Mouse (Mus musculus): Measurements from ENCODE around the gene 1700018F24Rik. TPM values are rescaled to one million over a fixed set of nuclear protein-coding genes. Genes with fewer than 3 reads are reported as not detected.
"Not testable (repeated sequence)": the region's sequence is repeated elsewhere in the genome, so short reads cannot be mapped to it uniquely, and the experiment has no call there.

1700018F24Rik gene
- not detected in 2 replicates for total RNA-seq (2014; fragmentation: Nextera tagmentation)
- total RNA-seq (2017) = not detected in 2 replicates

DNA sequence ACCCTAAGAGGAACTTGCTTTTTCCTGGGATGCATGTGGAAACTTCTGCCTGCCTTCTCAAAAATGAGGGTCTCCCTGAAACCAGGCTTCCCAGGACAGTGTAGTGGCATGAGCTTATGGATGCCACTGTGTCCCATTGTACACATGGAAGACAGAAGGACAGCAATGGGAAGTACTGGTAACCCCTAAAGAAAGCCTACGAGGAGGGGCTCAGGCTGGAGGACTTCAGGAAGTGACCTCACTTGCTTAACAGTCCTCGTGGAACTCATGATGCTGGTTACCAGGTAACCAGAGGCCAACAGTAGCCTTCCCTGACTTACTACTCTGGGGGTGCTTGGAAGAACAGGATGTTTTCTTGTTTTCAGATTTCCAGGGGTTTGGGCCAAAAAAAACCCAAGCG, at the start of gene 1700018F24Rik:
1700018F24Rik (plus strand) TSS at position 301 of the 400 bp plus-strand sequence.
- ATAC-seq (replicated peaks; ENCODE audit: low FRiP score, low TSS enrichment, poor library complexity, severe bottlenecking) = not testable (repeated sequence)

DNA sequence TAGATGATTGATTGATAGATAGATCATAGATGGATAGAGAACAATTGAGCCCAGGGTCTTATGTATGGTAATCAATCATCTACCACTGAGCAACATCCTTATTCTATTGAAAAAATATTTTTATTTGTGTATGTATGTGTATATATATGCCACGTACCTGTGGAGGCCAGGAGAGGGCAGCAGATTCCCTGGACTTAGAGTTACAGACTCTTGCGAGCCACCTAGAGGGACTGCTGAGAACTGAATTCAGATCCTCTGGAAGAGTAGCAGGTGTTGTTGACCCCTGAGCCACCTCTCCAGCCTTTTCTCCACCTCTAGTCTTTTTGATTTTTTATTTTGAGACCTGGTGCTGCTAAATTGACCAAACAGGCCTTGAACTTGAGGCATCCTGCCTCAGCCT, 44.3 kb upstream of the 1700018F24Rik start:
- ATAC-seq (replicated peaks; ENCODE audit: low FRiP score, low TSS enrichment, poor library complexity, severe bottlenecking) = peak; percentile 93

DNA sequence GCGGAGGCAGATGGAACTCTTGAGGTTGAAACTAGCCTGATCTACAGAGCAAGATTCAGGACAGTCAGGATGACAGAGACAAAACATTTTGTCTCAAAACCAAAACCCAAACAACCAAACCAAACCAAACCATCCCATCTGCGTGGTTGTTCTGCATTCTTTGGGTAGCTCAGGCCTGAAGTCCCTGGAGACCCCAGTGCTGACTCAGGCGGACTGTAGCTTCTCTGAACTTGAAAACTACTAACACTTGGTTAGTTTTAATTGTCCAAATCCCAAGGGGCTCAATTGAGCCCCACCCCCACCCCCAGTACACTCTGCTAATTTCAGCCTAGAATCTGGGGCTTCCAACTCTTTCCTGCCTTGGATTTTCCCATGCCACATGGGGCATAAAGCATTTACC, 39.4 kb upstream of the 1700018F24Rik start:
- no peak for ATAC-seq (replicated peaks; ENCODE audit: low FRiP score, low TSS enrichment, poor library complexity, severe bottlenecking)

DNA sequence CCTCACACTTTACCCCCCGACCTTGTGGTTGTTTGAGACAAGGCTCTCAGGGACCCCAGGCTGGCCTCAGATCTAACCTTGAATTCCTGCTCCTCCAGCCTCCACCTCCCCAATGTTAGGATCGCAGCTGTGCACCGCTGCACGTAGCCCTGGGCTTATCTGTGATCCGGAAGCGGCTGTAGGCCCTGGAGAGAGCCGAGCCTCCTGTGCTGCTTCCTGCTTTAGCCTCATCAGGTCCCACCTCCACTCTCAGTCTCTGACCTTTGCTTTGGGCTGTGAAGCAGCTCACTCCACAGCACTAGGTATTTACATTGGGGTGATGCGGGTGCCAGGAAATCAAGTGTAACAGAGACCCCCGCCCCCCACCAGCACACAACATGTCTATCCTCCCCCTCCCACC, 38.3 kb upstream of the 1700018F24Rik start:
- ATAC-seq (replicated peaks; ENCODE audit: low FRiP score, low TSS enrichment, poor library complexity, severe bottlenecking) = no peak

DNA sequence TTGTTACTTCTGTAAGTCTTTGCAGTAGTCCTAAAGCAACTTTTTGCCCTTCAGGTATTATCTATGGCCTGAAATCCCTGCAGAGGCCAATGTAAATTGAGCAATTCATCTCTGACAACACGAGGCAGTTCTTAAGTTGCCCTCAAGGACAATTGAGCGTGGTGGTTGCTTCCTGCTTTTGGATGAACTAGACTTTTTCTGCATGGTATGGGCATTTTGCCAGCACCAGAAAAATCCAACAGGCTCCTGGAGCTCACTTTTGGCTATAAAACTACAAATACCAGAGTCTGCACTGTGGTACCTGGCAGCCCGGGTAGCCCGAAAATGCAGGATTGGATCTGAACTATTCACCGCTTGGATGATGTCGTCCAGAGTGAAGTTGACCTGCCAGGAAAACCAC, 37.2 kb upstream of the 1700018F24Rik start:
- no peak for ATAC-seq (replicated peaks; ENCODE audit: low FRiP score, low TSS enrichment, poor library complexity, severe bottlenecking)

DNA sequence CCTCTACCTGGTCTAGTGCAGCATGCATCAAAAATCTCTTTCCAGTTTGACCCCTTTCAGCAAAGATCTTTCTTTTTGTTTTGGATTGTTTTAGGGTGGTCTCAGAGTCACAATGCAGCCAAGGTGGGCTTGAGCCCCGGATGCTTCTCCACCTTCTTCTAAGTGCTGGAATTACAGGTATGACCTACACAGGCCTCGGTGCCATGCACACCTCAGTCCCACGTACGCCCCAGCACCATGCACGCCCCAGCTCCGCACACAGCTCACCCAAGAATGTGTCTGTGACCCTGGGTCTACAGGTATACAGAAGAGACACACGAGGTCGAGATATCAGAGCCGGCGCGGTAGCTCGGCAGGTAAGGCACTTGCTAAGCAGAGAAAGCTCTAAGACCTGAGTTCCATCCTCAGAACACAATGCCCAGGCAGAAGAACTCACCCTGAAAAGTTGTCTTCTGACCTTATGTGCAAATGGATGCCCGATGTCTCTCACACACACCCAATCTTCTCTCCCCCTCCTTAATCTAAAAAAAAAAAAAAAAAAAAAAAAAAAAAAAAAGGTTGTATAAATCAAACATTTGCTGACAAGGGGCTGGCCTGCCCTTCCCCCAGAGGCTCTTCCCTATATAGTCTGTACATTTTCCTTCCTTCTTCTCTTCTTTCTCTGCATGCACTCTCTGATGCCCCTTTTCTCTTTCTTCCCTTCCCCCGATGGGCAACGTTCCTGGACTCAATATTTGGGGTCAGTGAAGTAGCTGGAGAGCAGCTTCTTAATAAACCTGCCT, 33.7 kb upstream of the 1700018F24Rik start:
- no peak for ATAC-seq (replicated peaks; ENCODE audit: low FRiP score, low TSS enrichment, poor library complexity, severe bottlenecking)

DNA sequence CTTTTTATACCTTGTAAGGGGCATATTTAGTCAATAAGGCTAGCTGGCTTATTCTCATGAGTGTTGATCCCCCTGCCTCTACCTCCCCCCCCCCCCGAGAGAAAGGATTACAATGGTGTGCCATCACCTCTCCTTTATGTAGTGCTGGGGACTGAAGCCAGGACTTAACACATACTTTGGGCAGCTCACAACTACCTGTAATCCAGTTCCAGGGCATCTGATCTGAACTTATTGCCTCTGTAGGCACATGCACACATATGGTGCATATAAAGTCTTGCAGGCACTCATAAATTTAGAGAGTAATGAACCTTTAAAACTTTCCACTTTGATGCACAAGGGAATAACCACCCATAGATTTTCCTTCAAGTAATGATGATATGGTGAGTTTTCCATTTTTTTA, 28.5 kb upstream of the 1700018F24Rik start:
- no peak for ATAC-seq (replicated peaks; ENCODE audit: low FRiP score, low TSS enrichment, poor library complexity, severe bottlenecking)

DNA sequence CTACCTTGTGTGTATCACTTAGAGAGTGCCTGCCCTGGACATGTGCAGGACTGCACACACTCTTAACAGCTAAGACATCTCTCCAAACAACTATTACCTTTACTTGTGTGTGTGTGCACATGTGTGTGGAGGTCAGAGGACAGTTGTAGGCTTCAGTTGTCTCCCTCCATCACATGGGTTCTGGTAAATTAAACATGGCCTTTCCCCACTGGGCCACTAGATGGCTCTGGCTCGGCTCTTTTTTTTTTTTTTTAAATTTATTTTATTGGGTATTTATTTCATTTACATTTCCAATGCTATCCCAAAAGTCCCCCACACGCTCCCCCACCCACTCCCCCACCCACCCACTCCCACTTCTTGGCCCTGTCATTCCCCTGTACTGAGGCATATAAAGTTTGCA, 26.0 kb upstream of the 1700018F24Rik start:
- not testable (repeated sequence) for ATAC-seq (replicated peaks; ENCODE audit: low FRiP score, low TSS enrichment, poor library complexity, severe bottlenecking)

DNA sequence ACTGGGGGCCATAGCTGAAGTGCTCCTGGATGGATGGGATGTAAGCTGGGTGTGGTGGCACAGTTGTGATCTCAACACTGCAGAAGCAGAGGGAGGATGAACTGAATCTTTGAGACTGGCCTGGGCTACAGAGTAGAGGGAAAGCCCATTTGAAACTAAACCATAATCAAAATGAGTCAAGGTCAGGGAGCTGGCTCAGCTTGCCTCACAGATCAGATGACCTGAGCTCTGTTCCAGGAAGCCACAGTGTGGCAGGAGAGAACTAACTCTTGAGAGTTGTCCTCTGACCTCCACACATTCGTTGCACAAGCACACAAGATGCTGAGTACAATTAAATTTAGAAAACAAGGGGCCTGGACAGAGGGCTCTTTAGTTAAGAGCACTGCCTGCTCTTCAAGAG, 22.5 kb upstream of the 1700018F24Rik start:
- ATAC-seq (replicated peaks; ENCODE audit: low FRiP score, low TSS enrichment, poor library complexity, severe bottlenecking) = not testable (repeated sequence)

DNA sequence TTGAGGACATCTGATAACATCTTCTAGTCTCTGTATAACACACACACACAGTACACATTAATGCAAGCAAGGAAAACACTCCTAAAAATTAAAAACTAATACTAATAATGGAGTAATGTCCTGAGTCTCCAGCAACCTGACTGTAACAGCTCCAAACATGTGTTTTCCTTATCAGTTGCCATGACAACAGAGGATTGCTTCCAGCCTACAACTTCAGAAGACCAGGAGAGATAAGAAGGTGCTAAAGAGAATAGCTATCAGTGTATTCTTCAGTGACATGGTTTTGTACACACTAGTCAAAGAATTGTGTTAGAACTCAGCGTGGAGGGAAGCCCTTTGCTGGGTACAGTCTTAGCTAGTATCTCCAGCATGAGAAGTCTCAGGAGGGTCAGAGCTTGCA, 22.1 kb upstream of the 1700018F24Rik start:
- ATAC-seq (replicated peaks; ENCODE audit: low FRiP score, low TSS enrichment, poor library complexity, severe bottlenecking) = peak; percentile 88

DNA sequence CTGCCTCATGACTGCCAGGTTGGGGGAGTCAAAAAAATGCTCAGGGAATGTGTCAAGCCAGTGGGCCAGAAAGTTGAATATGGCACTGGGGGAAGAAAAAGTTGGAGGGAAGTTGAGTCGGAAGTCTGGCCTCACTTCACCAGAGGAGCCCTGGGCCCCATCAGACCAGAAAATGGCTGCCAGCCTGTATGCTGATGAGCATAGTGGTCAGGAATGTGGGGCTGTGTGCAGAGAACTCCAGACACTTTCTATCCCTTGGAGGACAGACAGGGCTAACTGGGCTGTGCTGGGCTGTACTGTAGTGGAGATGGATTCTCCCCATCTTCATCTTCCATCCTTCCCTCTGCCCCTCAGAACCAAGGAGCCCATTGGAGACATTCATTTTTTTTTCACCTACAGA, 12.3 kb upstream of the 1700018F24Rik start:
- not testable (repeated sequence) for ATAC-seq (replicated peaks; ENCODE audit: low FRiP score, low TSS enrichment, poor library complexity, severe bottlenecking)

DNA sequence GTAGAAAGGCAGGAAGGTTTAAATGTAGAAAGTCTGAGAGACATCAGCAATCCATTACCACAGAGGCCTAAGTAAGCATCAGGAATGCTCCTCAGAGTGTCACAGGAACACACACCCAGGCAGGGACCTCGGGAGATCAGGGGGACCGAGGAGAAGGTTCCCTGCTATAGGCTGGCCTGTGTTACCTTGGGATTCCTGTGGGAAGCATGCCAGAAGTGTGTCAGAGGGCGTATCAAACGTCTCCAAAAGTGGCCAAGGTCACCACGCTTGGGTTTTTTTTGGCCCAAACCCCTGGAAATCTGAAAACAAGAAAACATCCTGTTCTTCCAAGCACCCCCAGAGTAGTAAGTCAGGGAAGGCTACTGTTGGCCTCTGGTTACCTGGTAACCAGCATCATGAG, 10.4 kb upstream of the 1700018F24Rik start, which contains the start of gene Gm4871:
Gm4871 (minus strand) TSS at position 364 of the 400 bp plus-strand sequence.
- not testable (repeated sequence) for ATAC-seq (replicated peaks; ENCODE audit: low FRiP score, low TSS enrichment, poor library complexity, severe bottlenecking)

DNA sequence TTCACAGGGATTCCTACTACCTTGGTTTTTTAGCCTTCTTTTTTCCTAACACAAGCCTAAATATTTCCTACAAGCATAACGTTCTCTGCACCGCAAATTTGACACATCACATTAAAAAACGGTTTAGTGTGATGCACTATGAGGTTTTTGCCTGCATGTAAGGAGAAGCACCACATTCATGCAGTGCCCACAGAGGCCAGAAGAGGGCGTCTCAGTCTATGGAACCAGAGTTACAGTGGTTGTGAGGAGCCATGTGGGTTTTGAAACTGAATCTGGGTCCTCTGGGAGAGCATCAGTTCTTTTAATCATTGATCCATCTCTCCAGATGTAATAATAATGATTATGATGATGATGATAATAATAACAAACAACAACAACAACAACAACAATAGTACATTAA, 1.2 kb upstream of the 1700018F24Rik start:
- ATAC-seq (replicated peaks; ENCODE audit: low FRiP score, low TSS enrichment, poor library complexity, severe bottlenecking) = 0 out of 2 replicates have a peak, but pooled peaks have one; percentile 61

DNA sequence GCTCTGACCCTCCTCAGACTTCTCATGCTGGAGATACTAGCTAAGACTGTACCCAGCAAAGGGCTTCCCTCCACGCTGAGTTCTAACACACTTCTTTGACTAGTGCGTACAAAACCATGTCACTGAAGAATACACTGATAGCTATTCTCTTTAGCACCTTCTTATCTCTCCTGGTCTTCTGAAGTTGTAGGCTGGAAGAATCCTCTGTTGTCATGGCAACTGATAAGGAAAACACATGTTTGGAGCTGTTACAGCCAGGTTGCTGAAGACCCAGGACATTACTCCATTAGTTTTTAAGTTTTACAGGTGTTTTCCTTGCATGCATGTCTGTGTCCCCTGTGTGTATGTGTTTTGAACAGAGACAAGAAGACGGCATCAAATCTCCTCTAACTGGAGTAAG, 11.4 kb downstream of the 1700018F24Rik start:
- peak; percentile 95 for ATAC-seq (replicated peaks; ENCODE audit: low FRiP score, low TSS enrichment, poor library complexity, severe bottlenecking)

DNA sequence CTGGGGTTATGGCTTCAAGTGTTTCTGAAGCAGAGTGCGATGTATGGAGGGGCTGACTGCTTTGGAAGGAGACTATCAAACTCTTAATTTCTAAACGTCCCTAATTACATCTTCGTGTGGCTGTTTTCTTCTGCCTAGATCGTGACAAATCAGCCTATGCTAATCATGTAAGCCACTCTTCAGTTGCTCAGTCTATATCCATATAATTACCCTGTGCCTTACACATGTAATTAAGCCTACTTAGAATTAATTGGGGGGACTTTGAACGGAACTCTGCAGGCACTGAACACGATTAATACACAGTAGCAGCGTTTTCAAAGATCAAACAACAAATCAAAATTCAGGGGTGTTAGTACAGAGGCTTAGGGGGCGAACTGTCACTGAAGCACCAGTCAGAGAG, 15.1 kb downstream of the 1700018F24Rik start:
- ATAC-seq (replicated peaks; ENCODE audit: low FRiP score, low TSS enrichment, poor library complexity, severe bottlenecking) = no peak

DNA sequence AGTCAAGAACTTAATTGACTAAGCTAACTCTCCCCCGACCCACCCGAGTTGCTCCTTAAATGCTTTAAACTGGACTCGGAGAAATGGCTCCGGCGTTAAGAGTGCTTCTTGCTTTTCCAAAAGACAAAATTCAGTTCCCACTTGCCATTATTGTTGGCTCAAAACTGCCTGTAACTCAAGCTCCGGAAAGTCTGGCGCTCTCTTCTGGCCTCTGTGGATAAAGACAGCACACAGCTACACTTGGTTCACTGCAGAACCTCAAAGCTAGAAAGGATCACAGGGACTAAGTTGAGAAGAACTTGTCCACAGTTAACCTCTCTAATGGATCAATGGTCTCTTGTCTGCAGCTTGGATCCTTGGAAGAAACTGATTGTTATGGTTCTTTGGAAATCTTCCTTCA, 15.9 kb downstream of the 1700018F24Rik start:
- no peak for ATAC-seq (replicated peaks; ENCODE audit: low FRiP score, low TSS enrichment, poor library complexity, severe bottlenecking)

DNA sequence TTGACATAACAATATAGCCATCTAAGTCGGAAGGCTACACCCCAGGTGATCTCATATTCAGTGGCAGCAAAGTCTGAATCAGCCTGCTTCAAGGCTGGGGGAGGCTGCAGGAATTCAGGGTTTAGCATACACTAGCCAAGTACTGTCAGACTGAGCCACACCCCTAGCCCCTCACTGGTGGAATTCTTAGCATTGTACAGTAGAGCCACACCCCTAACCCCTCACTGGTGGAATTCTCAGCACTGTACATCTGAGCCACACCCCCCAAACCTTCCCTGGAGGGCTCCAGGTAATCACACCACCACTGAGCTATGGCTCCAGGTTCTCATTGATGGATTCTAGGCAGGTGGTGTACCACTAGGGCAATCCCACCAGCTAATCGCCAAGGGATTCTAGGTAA, 16.7 kb downstream of the 1700018F24Rik start:
- ATAC-seq (replicated peaks; ENCODE audit: low FRiP score, low TSS enrichment, poor library complexity, severe bottlenecking) = 0 out of 2 replicates have a peak, but pooled peaks have one; percentile 52

DNA sequence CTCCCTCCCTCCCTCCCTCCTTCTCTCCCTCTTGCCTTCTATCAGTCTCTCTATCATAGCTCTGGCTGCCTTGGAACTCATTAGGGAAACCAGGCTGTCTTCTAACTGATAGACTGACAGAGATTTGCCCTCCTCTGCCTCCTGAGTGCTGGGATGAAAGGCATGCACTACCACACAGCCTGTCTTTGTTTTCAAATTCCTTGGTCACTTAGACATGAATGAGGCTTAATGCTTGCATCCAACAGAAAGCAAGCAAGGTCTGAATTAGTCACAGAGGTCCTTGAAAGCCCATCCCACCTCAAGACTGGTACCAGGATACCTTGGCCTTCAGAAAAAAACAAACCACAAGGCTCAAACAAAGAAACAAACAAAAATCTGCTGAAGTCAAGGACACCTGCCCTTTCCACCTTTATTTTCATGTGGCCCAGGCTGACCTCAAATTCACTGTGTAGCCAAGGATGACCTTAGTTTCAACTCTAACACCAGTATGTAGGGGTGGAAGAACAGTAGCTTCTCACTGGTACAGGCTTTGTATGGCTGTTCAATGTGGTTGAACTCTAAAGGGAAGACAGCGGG, 22.1 kb downstream of the 1700018F24Rik start:
- no peak for ATAC-seq (replicated peaks; ENCODE audit: low FRiP score, low TSS enrichment, poor library complexity, severe bottlenecking)

DNA sequence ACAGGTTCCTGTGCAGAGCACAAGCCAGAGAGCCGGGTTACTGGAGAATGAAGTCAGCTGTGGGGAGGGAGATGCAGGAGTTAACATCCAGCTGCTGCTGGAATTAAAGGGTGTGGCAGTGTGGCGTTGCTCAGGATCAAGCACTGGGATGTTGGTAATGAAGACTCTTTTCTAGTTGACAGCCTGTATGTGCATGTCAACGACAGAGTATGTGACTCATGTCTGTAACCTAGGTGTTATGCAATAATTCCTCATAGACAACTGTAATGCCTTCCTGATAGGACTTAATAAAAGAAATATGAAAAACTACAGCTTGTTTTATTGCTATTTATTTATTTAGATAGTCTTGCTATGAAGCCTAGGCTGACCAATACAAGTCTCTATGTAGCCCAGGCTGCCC, 26.1 kb downstream of the 1700018F24Rik start:
- ATAC-seq (replicated peaks; ENCODE audit: low FRiP score, low TSS enrichment, poor library complexity, severe bottlenecking) = no peak

DNA sequence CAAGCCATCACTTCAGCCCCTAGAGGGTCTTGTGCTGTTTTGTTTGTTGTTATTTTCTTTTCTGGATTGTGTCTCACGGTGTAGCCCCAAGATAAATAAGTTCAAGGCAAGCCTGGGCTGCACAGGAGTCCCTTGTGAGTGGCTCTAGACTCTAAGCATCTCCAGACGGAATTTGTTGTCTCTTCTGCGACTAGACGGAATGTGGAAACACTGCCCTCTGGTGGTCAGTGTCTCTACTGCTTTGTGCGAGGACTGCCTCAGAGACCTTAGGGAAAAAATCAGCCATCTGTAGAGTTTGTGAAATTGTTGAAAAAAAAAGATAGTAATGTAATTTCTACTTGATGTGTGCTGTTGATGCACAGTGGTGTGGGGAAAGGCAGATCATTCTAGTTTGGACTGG, 26.9 kb downstream of the 1700018F24Rik start:
- peak; percentile 88 for ATAC-seq (replicated peaks; ENCODE audit: low FRiP score, low TSS enrichment, poor library complexity, severe bottlenecking)

DNA sequence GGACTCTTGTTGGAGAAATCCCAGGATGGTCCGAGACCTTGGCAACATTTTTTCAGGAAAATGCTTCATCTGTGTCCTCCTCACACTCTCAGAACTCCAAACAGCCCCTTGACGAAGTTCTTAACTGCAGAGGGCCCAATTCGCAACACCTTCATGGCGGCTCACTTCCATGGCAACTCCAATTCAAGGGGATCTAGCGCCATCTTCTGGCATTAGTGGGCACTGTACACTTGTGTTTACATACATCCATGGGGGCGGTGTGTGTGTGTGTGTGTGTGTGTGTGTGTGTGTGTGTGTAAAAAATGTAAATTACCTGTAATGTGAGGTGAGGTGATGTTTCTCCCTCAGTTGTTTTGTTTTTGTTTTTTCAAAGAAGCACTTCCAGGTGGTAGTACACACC, 28.6 kb downstream of the 1700018F24Rik start:
- peak; percentile 49; the same call in 1 of the 2 replicates for ATAC-seq (replicated peaks; ENCODE audit: low FRiP score, low TSS enrichment, poor library complexity, severe bottlenecking)

Measured in megakaryocyte-erythroid progenitor cell, adult 5-6 weeks (primary cell).